Mouse (Mus musculus): ENCODE measurements around the gene Zfand4. TPM values are rescaled to one million over a fixed set of nuclear protein-coding genes. Genes with fewer than 3 reads are reported as not detected.
A peak's percentile ranks its signal among the peaks of the same experiment; 100 is the strongest.

The Zfand4 gene
- polyA plus RNA-seq, 1 experiment: 0.99 TPM

DNA sequence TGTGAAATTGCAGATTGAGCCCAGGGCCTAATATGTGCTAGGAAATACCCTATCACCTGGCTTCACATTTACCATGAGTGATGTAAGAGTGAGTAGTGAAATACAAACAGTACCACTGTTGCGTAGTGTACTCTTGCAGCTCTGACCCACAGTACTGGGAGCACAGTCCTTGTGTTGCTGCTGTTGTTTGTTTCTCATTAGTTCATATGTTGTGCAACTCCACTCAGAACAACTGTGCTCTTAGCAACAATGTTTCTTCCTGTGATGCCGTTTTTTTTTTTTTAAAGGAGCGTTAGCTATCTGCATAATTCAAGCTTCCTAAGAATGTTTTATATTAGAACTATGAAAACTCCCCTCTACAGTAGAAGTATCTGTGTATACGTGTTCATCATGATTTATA is 1.6 kb downstream of the Zfand4 start:
- TF ChIP-seq CEBPB (IDR thresholded peaks at IDR 0.05; ENCODE audit: low read depth): no peak
- no peak for TF ChIP-seq FOSL1 (IDR thresholded peaks at IDR 0.05; ENCODE audit: insufficient read depth, low read length, poor library complexity, severe bottlenecking)
- Histone ChIP-seq H3K36me3 (ENCODE audit: control insufficient read depth, insufficient read depth) (peaks cover 17% of the 10 kb centered on the region), H3K79me3 (ENCODE audit: low read depth) (no peaks in the 10 kb centered on the region), H3K4me3 (ENCODE audit: insufficient read depth, poor library complexity, severe bottlenecking) (no peak overlapping the region), H3K27me3 (ENCODE audit: control insufficient read depth, insufficient read depth, insufficient read length) (no peaks in the 10 kb centered on the region), H3ac (ENCODE audit: control insufficient read depth, insufficient read length, low read depth) (no peak overlapping the region), H3K79me2 (ENCODE audit: control insufficient read depth, insufficient read depth) (no peaks in the 10 kb centered on the region)

DNA sequence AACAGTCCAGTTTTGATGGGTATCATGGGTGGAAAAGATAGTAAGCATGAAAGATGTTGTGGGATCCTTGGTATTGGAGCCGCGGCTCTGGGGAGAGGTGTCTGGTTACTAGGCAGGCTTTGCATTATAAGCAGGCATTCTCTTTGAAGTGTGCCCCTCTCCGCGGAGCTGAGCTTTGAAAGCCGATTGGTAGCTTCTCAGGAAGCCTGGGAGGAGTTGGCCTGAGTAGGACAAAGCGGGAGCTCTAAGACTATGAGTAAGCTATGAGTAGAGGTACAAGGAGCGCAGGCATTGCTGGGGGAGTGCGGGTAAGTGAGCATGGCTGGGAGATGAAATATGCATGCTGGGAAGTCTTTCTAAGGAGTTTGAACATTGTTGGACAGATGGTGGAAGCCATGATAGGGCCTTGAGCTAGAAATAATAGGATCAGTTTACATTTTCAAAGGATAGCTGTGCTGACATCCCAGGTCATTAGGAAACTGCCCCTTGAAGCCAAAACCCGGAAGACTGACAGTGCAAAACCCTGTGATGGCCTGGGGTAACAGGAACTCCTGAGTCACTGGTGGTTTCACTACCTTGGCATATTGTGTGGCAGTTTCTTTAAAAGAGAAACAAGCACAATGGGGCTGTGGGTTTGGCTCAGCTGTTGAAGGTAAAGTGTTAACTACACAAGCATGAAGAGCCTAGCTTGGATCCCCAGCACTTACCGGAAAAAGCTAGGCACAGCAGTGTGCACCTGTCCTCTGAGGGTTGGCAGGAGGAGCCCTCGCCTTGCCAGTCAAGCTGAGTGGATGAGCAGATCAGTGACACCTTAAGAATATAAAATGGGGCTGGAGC is 2.5 kb downstream of the Zfand4 start:
- H3K79me3 ChIP-seq (ENCODE audit: low read depth): no peaks in the 10 kb centered on the region
- H3ac ChIP-seq (ENCODE audit: control insufficient read depth, insufficient read length, low read depth): peak overlapping the region; percentile 50
- peak; percentile 68 for TF ChIP-seq MAX (IDR thresholded peaks at IDR 0.05)
- no peak for TF ChIP-seq CEBPB (IDR thresholded peaks at IDR 0.05; ENCODE audit: low read depth)
- no peak for TF ChIP-seq CTCF (IDR thresholded peaks at IDR 0.05; ENCODE audit: control insufficient read depth, insufficient read depth, insufficient read length)
- TF ChIP-seq MYOD1 (IDR thresholded peaks at IDR 0.05; ENCODE audit: control insufficient read depth, insufficient read length, low read depth): peak; percentile 49
- no peak for TF ChIP-seq MYOG (IDR thresholded peaks at IDR 0.05; ENCODE audit: control insufficient read depth, extremely low read depth, insufficient read length)
- H3K4me3 ChIP-seq (ENCODE audit: insufficient read depth, poor library complexity, severe bottlenecking): no peak overlapping the region
- no peaks in the 10 kb centered on the region for H3K27me3 ChIP-seq (ENCODE audit: control insufficient read depth, insufficient read depth, insufficient read length)
- peaks cover 17% of the 10 kb centered on the region for H3K36me3 ChIP-seq (ENCODE audit: control insufficient read depth, insufficient read depth)
- H3K79me2 ChIP-seq (ENCODE audit: control insufficient read depth, insufficient read depth): no peaks in the 10 kb centered on the region

- H3ac ChIP-seq (ENCODE audit: control insufficient read depth, insufficient read length, low read depth): no peak overlapping the region
- H3K36me3 ChIP-seq (ENCODE audit: control insufficient read depth, insufficient read depth): peaks cover 13% of the 10 kb centered on the region
- no peaks in the 10 kb centered on the region for H3K27me3 ChIP-seq (ENCODE audit: control insufficient read depth, insufficient read depth, insufficient read length)
- H3K79me2 ChIP-seq (ENCODE audit: control insufficient read depth, insufficient read depth): no peaks in the 10 kb centered on the region
- no peak overlapping the region for H3K4me3 ChIP-seq (ENCODE audit: insufficient read depth, poor library complexity, severe bottlenecking)
- no peaks in the 10 kb centered on the region for H3K79me3 ChIP-seq (ENCODE audit: low read depth)
- TF ChIP-seq MYOG (IDR thresholded peaks at IDR 0.05; ENCODE audit: control insufficient read depth, extremely low read depth, insufficient read length) (no peak), MAX (IDR thresholded peaks at IDR 0.05) (no peak), FOSL1 (IDR thresholded peaks at IDR 0.05; ENCODE audit: insufficient read depth, low read length, poor library complexity, severe bottlenecking) (no peak), USF1 (IDR thresholded peaks at IDR 0.05; ENCODE audit: low read depth) (no peak), CTCF (IDR thresholded peaks at IDR 0.05; ENCODE audit: control insufficient read depth, insufficient read depth, insufficient read length) (no peak), CEBPB (IDR thresholded peaks at IDR 0.05; ENCODE audit: low read depth) (no peak), MYOD1 (IDR thresholded peaks at IDR 0.05; ENCODE audit: control insufficient read depth, insufficient read length, low read depth) (no peak)
These were observed 3.0 kb downstream of the Zfand4 start for GRCm38 (mm10) chr6:116267110-116267423.

DNA sequence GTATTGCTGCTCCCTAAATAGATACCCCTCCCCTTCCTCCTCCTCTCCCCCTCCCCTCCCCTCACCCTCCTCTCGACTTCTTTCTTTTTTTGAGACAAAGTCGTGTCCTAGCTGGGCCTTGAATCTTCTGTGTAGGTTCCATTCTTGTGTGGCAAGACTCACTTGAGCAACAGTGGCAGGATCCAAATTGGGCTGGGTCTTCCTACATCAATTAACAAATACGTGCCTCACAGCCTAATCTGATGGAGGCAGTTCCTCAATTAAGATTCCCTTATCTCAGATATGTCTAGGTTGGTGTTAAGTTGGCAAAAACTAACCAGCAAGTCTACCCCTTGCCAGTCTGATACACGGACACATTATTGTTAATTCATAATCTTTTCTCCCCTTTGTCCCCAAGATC is 11.7 kb downstream of the Zfand4 start:
- no peak for TF ChIP-seq CEBPB (IDR thresholded peaks at IDR 0.05; ENCODE audit: low read depth)
- no peak for TF ChIP-seq CTCF (IDR thresholded peaks at IDR 0.05; ENCODE audit: control insufficient read depth, insufficient read depth, insufficient read length)
- TF ChIP-seq MAX (IDR thresholded peaks at IDR 0.05): no peak
- TF ChIP-seq MYOG (IDR thresholded peaks at IDR 0.05; ENCODE audit: control insufficient read depth, extremely low read depth, insufficient read length): no peak
- TF ChIP-seq FOSL1 (IDR thresholded peaks at IDR 0.05; ENCODE audit: insufficient read depth, low read length, poor library complexity, severe bottlenecking): no peak
- no peak for TF ChIP-seq MYOD1 (IDR thresholded peaks at IDR 0.05; ENCODE audit: control insufficient read depth, insufficient read length, low read depth)
- TF ChIP-seq USF1 (IDR thresholded peaks at IDR 0.05; ENCODE audit: low read depth): no peak
- Histone ChIP-seq H3K4me3 (ENCODE audit: insufficient read depth, poor library complexity, severe bottlenecking) (no peak overlapping the region), H3K79me2 (ENCODE audit: control insufficient read depth, insufficient read depth) (no peaks in the 10 kb centered on the region)

GRCm38 (mm10) chr6:116278679-116279317 is 14.8 kb downstream of the Zfand4 start:
- Histone ChIP-seq H3K79me3 (ENCODE audit: low read depth) (no peaks in the 10 kb centered on the region), H3K4me3 (ENCODE audit: insufficient read depth, poor library complexity, severe bottlenecking) (no peak overlapping the region), H3ac (ENCODE audit: control insufficient read depth, insufficient read length, low read depth) (no peak overlapping the region), H3K36me3 (ENCODE audit: control insufficient read depth, insufficient read depth) (peaks cover 12% of the 10 kb centered on the region), H3K79me2 (ENCODE audit: control insufficient read depth, insufficient read depth) (no peaks in the 10 kb centered on the region), H3K27me3 (ENCODE audit: control insufficient read depth, insufficient read depth, insufficient read length) (no peaks in the 10 kb centered on the region)
- TF ChIP-seq CTCF (IDR thresholded peaks at IDR 0.05; ENCODE audit: control insufficient read depth, insufficient read depth, insufficient read length): no peak
- no peak for TF ChIP-seq MYOG (IDR thresholded peaks at IDR 0.05; ENCODE audit: control insufficient read depth, extremely low read depth, insufficient read length)
- no peak for TF ChIP-seq CEBPB (IDR thresholded peaks at IDR 0.05; ENCODE audit: low read depth)
- TF ChIP-seq MYOD1 (IDR thresholded peaks at IDR 0.05; ENCODE audit: control insufficient read depth, insufficient read length, low read depth): no peak
- no peak for TF ChIP-seq MAX (IDR thresholded peaks at IDR 0.05)

More for the DNA sequence above, 11.7 kb downstream of the Zfand4 start:
- Histone ChIP-seq H3K79me3 (ENCODE audit: low read depth) (no peaks in the 10 kb centered on the region), H3K36me3 (ENCODE audit: control insufficient read depth, insufficient read depth) (peaks cover 12% of the 10 kb centered on the region), H3K27me3 (ENCODE audit: control insufficient read depth, insufficient read depth, insufficient read length) (no peaks in the 10 kb centered on the region), H3ac (ENCODE audit: control insufficient read depth, insufficient read length, low read depth) (no peak overlapping the region)

DNA sequence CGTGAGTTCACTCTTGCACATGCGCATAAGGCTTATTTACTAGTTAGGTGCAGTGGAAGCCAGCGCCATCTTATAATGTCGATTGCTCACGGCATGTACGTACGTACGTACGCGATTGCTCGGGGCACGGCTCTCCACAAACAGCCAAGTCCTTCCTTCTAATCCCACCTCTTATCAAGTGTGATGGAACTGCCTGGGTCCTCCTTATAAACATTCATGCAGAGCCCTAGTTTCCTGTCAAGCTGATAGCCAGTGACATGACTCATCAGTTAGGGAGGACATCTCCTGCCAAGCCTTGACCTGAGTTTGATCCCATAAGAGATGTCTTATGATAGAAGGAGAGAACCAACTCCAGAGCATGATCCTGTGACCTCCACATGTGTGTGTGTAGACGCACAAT is 17.0 kb downstream of the Zfand4 start:
- no peak overlapping the region for H3ac ChIP-seq (ENCODE audit: control insufficient read depth, insufficient read length, low read depth)
- H3K4me3 ChIP-seq (ENCODE audit: insufficient read depth, poor library complexity, severe bottlenecking): no peak overlapping the region
- TF ChIP-seq MYOD1 (IDR thresholded peaks at IDR 0.05; ENCODE audit: control insufficient read depth, insufficient read length, low read depth) (no peak), CEBPB (IDR thresholded peaks at IDR 0.05; ENCODE audit: low read depth) (no peak), CTCF (IDR thresholded peaks at IDR 0.05; ENCODE audit: control insufficient read depth, insufficient read depth, insufficient read length) (no peak), MYOG (IDR thresholded peaks at IDR 0.05; ENCODE audit: control insufficient read depth, extremely low read depth, insufficient read length) (no peak), FOSL1 (IDR thresholded peaks at IDR 0.05; ENCODE audit: insufficient read depth, low read length, poor library complexity, severe bottlenecking) (no peak), USF1 (IDR thresholded peaks at IDR 0.05; ENCODE audit: low read depth) (no peak), MAX (IDR thresholded peaks at IDR 0.05) (no peak)
- H3K27me3 ChIP-seq (ENCODE audit: control insufficient read depth, insufficient read depth, insufficient read length): no peaks in the 10 kb centered on the region
- no peaks in the 10 kb centered on the region for H3K79me2 ChIP-seq (ENCODE audit: control insufficient read depth, insufficient read depth)
- H3K36me3 ChIP-seq (ENCODE audit: control insufficient read depth, insufficient read depth): no peaks in the 10 kb centered on the region
- no peaks in the 10 kb centered on the region for H3K79me3 ChIP-seq (ENCODE audit: low read depth)
